Mouse (Mus musculus): Measurements from ENCODE around the gene Eef1akmt3. TPM values are rescaled to one million over a fixed set of nuclear protein-coding genes. Genes with fewer than 3 reads are reported as not detected.
A peak's percentile ranks its signal among the peaks of the same experiment; 100 is the strongest.

Eef1akmt3 gene
- total and polyA plus RNA-seq, 3 experiments, result 0.06 TPM; not detected in 2

DNA sequence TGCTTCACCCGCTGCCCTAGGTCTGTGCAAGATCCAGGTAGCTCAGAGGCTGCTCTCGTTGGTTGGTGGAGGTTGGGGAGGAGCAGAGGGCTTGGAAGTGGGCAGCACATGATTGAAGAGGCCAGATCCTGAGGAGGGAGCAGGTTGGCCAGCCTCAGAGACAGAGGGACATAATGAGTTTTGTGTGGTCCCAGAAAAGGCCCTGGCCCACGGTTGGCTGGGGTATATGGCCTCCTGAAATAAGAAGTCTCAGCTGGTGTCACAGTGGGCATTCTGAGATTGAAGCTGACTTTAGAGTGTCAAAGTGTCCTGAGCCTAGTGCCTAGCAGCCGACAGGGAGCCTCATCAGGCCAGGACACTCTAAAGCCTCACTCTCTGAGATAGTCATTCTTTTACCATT lies 56.2 kb downstream of the Eef1akmt3 start:
- Histone ChIP-seq H3K79me2 (replicated peaks; ENCODE audit: control insufficient read depth, insufficient read depth, low read length) (peaks cover 16% of the 10 kb centered on the region), H3K27me3 (ENCODE audit: control insufficient read depth, insufficient read depth, low read length) (no peaks in the 10 kb centered on the region), H3K9ac (ENCODE audit: low read depth, low read length) (0 out of 2 replicates have a peak overlapping the region, but pooled peaks have one; percentile 0), H3K36me3 (ENCODE audit: control insufficient read depth, insufficient read depth, low read length) (peaks cover 4% of the 10 kb centered on the region; the same call in 1 of the 2 replicates), H3K4me3 (peak overlapping the region; percentile 13; the same call in 1 of the 2 replicates), H3K27ac (peak overlapping the region; percentile 100), H3K4me1 (ENCODE audit: control insufficient read depth, insufficient read depth, low read length) (peaks cover 56% of the 10 kb centered on the region)
- intact Hi-C loops (cut with DNase I), result no loop called here
- DNase-seq, result no peak
- WGBS, result 53% methylated on average over 4 of the region's 4 CpGs
- no peak for TF ChIP-seq POLR2A (IDR thresholded peaks at IDR 0.05; ENCODE audit: insufficient read depth, low read depth, low read length)
- TF ChIP-seq CTCF (IDR thresholded peaks at IDR 0.05), result no peak
- no peak for TF ChIP-seq EP300 (IDR thresholded peaks at IDR 0.05; ENCODE audit: insufficient read depth, low read depth, low read length)

DNA sequence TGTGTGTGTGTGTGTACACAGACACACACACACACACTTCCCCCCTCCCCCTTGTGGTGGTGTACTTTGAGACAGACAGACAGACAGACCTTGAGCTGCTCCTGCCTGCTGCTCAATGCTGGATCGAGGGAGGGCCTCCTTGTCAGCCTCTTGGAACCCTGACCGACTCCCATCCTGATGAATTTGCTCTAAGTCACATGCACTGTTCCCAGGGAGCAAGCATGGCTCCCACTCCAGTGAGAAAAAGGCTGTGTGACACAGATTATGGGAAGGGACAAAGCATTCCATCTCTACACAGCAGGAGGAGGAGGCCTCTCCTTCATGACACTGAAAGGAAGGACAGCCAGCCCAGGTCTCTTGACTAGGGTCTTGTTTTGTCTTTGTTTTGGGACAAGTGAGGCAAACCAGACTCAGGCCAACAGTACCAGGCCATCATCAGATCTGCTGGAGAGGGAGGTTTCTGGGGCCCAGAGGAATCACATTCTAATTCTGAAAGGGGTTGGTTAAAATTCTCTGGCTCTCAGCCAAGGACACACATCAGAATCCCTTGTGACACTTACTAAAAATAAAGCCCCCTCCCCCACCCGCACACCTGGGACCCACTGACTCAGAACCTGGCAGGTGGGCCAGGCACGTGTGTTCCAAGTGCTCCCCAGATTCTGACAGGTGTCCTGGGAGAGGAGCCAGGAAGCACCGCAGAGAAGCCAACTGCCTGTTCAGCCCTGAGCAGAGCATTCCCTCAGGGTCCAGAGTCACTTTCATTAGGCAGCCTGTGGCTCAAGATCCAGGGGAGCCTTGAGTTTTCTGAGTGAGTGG lies 56.9 kb downstream of the Eef1akmt3 start:
- Histone ChIP-seq H3K4me1 (ENCODE audit: control insufficient read depth, insufficient read depth, low read length) (peaks cover 53% of the 10 kb centered on the region), H3K27ac (peak overlapping the region; percentile 100), H3K27me3 (ENCODE audit: control insufficient read depth, insufficient read depth, low read length) (no peaks in the 10 kb centered on the region), H3K79me2 (replicated peaks; ENCODE audit: control insufficient read depth, insufficient read depth, low read length) (peaks cover 16% of the 10 kb centered on the region), H3K4me3 (peak overlapping the region; percentile 13; the same call in 1 of the 2 replicates), H3K36me3 (ENCODE audit: control insufficient read depth, insufficient read depth, low read length) (peaks cover 3% of the 10 kb centered on the region; the same call in 1 of the 2 replicates), H3K9ac (ENCODE audit: low read depth, low read length) (peak overlapping the region; percentile 30)
- WGBS, result under 1% methylated on average over 5 of the region's 5 CpGs
- intact Hi-C loops (cut with DNase I), result no loop called here
- DNase-seq, result peak; percentile 57 to 67
- TF ChIP-seq CTCF (IDR thresholded peaks at IDR 0.05) (no peak), EP300 (IDR thresholded peaks at IDR 0.05; ENCODE audit: insufficient read depth, low read depth, low read length) (0 out of 2 replicates have a peak, but pooled peaks have one; percentile 7)

DNA sequence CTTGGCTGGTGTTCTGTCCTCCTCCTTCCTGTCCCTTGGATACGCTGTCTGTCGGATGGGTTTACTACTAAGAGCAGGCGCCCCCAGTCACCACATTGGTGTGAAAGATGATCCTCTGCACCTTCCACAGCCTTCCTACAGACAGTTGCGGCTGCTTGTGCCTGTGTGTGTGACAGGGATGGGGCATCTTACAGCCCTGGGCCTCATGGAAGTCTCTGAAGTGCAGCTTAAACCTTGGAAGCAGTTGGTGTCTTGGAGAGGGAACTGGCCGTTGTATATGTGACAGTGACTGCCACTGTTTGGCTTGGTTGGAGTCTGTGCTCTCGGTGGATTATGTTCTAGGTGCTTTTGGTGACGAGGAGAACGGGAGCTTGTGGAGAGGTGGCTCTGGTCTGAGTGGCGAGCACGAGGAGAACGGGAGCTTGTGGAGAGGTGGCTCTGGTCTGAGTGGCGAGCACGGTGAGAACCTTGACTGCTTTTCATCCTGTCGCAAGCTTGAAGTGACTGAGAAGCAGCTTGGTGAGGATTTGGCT lies 58.1 kb downstream of the Eef1akmt3 start:
- Histone ChIP-seq H3K4me3 (peak overlapping the region; percentile 88), H3K79me2 (replicated peaks; ENCODE audit: control insufficient read depth, insufficient read depth, low read length) (peaks cover 18% of the 10 kb centered on the region), H3K9ac (ENCODE audit: low read depth, low read length) (peak overlapping the region; percentile 58), H3K4me1 (ENCODE audit: control insufficient read depth, insufficient read depth, low read length) (peaks cover 47% of the 10 kb centered on the region), H3K27ac (peak overlapping the region; percentile 100), H3K36me3 (ENCODE audit: control insufficient read depth, insufficient read depth, low read length) (peaks cover under 1% of the 10 kb centered on the region; the same call in 1 of the 2 replicates), H3K27me3 (ENCODE audit: control insufficient read depth, insufficient read depth, low read length) (no peaks in the 10 kb centered on the region)
- no peak for TF ChIP-seq CTCF (IDR thresholded peaks at IDR 0.05)
- 7% methylated on average over 14 of the region's 14 CpGs for WGBS
- intact Hi-C loops (cut with DNase I), result no loop called here
- no peak for DNase-seq

DNA sequence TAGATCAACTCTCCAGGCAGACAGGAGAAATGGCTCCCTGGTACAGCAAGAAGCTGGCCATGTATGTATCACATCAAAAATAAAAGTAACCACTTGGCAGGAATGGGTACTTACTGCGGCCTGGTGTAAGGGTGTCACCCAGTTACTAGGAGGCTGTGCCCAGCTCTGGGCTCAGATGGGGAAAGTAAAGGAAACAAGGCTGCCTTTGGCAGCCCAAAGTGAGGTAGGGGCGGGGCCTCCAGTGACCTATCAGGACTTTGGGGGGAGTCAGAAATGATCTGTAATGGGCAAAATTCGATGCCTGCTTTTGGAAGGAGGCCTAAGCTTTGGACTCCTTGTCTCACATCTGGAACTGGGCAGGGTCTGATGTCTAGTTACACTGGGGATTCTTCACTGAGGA lies 59.6 kb downstream of the Eef1akmt3 start:
- no peak for DNase-seq
- TF ChIP-seq POLR2A (IDR thresholded peaks at IDR 0.05; ENCODE audit: insufficient read depth, low read depth, low read length) (peak; percentile 35; the same call in 1 of the 2 replicates), CTCF (IDR thresholded peaks at IDR 0.05) (no peak)
- no peaks in the 10 kb centered on the region; the same call in 1 of the 2 replicates for H3K36me3 ChIP-seq (ENCODE audit: control insufficient read depth, insufficient read depth, low read length)
- WGBS, result 26% methylated on average over 3 of the region's 3 CpGs
- peak overlapping the region; percentile 100 for H3K27ac ChIP-seq
- peaks cover 38% of the 10 kb centered on the region for H3K4me1 ChIP-seq (ENCODE audit: control insufficient read depth, insufficient read depth, low read length)
- H3K27me3 ChIP-seq (ENCODE audit: control insufficient read depth, insufficient read depth, low read length), result no peaks in the 10 kb centered on the region
- H3K4me3 ChIP-seq, result peak overlapping the region; percentile 88
- peaks cover 16% of the 10 kb centered on the region for H3K79me2 ChIP-seq (replicated peaks; ENCODE audit: control insufficient read depth, insufficient read depth, low read length)
- 0 out of 2 replicates have a peak overlapping the region, but pooled peaks have one; percentile 7 for H3K9ac ChIP-seq (ENCODE audit: low read depth, low read length)
- intact Hi-C loops (cut with DNase I), result no loop called here

Small RNAs within 50 kb of the gene (microRNA-seq; reads per million reads assigned to microRNA genes)
- gene Mir26a-2, result 100 to 458 reads per million in 2 experiments
- gene Mir546, result 0 reads per million in 2 experiments

Other genes with a start within 250 kb of the Eef1akmt3 start
- gene Atp23, start 140.2 kb downstream of the Eef1akmt3 start, total RNA-seq (2021), result 1 to 10 TPM; 4.9 to 5.5 TPM
- gene Atp23, start 140.2 kb downstream of the Eef1akmt3 start, polyA plus RNA-seq (2012; rRNA removed), result 5.3 and 5.5 TPM in 2 replicates
- 100 to 1,000 TPM in 1 of 2 experiments, 10 to 100 TPM in 1; 82.2 to 108 TPM for gene Ctdsp2, start 62.8 kb downstream of the Eef1akmt3 start, total RNA-seq (2021)
- 85.6 and 114 TPM in 2 replicates for gene Ctdsp2, start 62.8 kb downstream of the Eef1akmt3 start, polyA plus RNA-seq (2012; rRNA removed)
- under 1 TPM; 0.34 to 0.48 TPM for gene Avil, start 40.8 kb downstream of the Eef1akmt3 start, total RNA-seq (2021)
- 0.26 and 0.29 TPM in 2 replicates for gene Avil, start 40.8 kb downstream of the Eef1akmt3 start, polyA plus RNA-seq (2012; rRNA removed)
- 10 to 100 TPM; 50.8 to 58.7 TPM for gene Tsfm, start 10.7 kb downstream of the Eef1akmt3 start, total RNA-seq (2021)
- gene Tsfm, start 10.7 kb downstream of the Eef1akmt3 start, polyA plus RNA-seq (2012; rRNA removed), result 40.0 and 42.4 TPM in 2 replicates
- 1 to 10 TPM; 6.3 to 7.0 TPM for gene Mettl1, start 99 bp downstream of the Eef1akmt3 start, total RNA-seq (2021)
- gene Mettl1, start 99 bp downstream of the Eef1akmt3 start, polyA plus RNA-seq (2012; rRNA removed), result 12.3 and 16.0 TPM in 2 replicates
- gene Cyp27b1, start 6.7 kb upstream of the Eef1akmt3 start, total RNA-seq (2021), result under 1 TPM in 1 of 2 experiments, not detected in 1; 0.10 TPM
- gene Cyp27b1, start 6.7 kb upstream of the Eef1akmt3 start, polyA plus RNA-seq (2012; rRNA removed), result 0.12 and 0.35 TPM in 2 replicates
- 1 to 10 TPM; 2.8 to 3.1 TPM for gene March9, start 18.7 kb upstream of the Eef1akmt3 start, total RNA-seq (2021)
- gene March9, start 18.7 kb upstream of the Eef1akmt3 start, polyA plus RNA-seq (2012; rRNA removed), result 2.5 and 2.7 TPM in 2 replicates
- 10 to 100 TPM; 77.8 to 83.0 TPM for gene Cdk4, start 22.0 kb upstream of the Eef1akmt3 start, total RNA-seq (2021)
- gene Cdk4, start 22.0 kb upstream of the Eef1akmt3 start, polyA plus RNA-seq (2012; rRNA removed), result 110 and 139 TPM in 2 replicates
- 10 to 100 TPM; 39.3 to 51.0 TPM for gene Tspan31, start 28.8 kb upstream of the Eef1akmt3 start, total RNA-seq (2021)
- 67.6 and 130 TPM in 2 replicates for gene Tspan31, start 28.8 kb upstream of the Eef1akmt3 start, polyA plus RNA-seq (2012; rRNA removed)
- 1 to 10 TPM; 5.0 to 5.5 TPM for gene Agap2, start 33.8 kb upstream of the Eef1akmt3 start, total RNA-seq (2021)
- 2.9 and 4.8 TPM in 2 replicates for gene Agap2, start 33.8 kb upstream of the Eef1akmt3 start, polyA plus RNA-seq (2012; rRNA removed)
- gene Os9, start 79.6 kb upstream of the Eef1akmt3 start, total RNA-seq (2021), result 10 to 100 TPM; 24.4 to 25.1 TPM
- gene Os9, start 79.6 kb upstream of the Eef1akmt3 start, polyA plus RNA-seq (2012; rRNA removed), result 25.6 and 26.4 TPM in 2 replicates
- 1 to 10 TPM; 1.8 to 2.0 TPM for gene B4galnt1, start 123.7 kb upstream of the Eef1akmt3 start, total RNA-seq (2021)
- 4.0 and 9.5 TPM in 2 replicates for gene B4galnt1, start 123.7 kb upstream of the Eef1akmt3 start, polyA plus RNA-seq (2012; rRNA removed)
- 10 to 100 TPM; 13.2 to 14.7 TPM for gene Slc26a10, start 139.1 kb upstream of the Eef1akmt3 start, total RNA-seq (2021)
- 40.5 and 68.0 TPM in 2 replicates for gene Slc26a10, start 139.1 kb upstream of the Eef1akmt3 start, polyA plus RNA-seq (2012; rRNA removed)
- gene Arhgef25, start 148.6 kb upstream of the Eef1akmt3 start, total RNA-seq (2021), result 10 to 100 TPM in 1 of 2 experiments, 1 to 10 TPM in 1; 9.8 to 10.1 TPM
- 17.4 and 18.2 TPM in 2 replicates for gene Arhgef25, start 148.6 kb upstream of the Eef1akmt3 start, polyA plus RNA-seq (2012; rRNA removed)
- gene Dtx3, start 154.2 kb upstream of the Eef1akmt3 start, total RNA-seq (2021), result 10 to 100 TPM; 23.7 to 24.2 TPM
- gene Dtx3, start 154.2 kb upstream of the Eef1akmt3 start, polyA plus RNA-seq (2012; rRNA removed), result 92.6 and 102 TPM in 2 replicates
- 10 to 100 TPM; 25.7 to 28.8 TPM for gene Pip4k2c, start 170.1 kb upstream of the Eef1akmt3 start, total RNA-seq (2021)
- 29.0 and 42.3 TPM in 2 replicates for gene Pip4k2c, start 170.1 kb upstream of the Eef1akmt3 start, polyA plus RNA-seq (2012; rRNA removed)
- gene Kif5a, start 221.8 kb upstream of the Eef1akmt3 start, total RNA-seq (2021), result under 1 TPM; 0.34 to 0.45 TPM
- gene Kif5a, start 221.8 kb upstream of the Eef1akmt3 start, polyA plus RNA-seq (2012; rRNA removed), result 1.3 and 2.2 TPM in 2 replicates
- gene Dctn2, start 224.9 kb upstream of the Eef1akmt3 start, total RNA-seq (2021), result 100 to 1,000 TPM; 123 to 135 TPM
- gene Dctn2, start 224.9 kb upstream of the Eef1akmt3 start, polyA plus RNA-seq (2012; rRNA removed), result 139 and 167 TPM in 2 replicates
- gene Mbd6, start 247.5 kb upstream of the Eef1akmt3 start, total RNA-seq (2021), result 10 to 100 TPM; 19.2 to 20.4 TPM
- gene Mbd6, start 247.5 kb upstream of the Eef1akmt3 start, polyA plus RNA-seq (2012; rRNA removed), result 15.8 and 22.3 TPM in 2 replicates